Mouse (Mus musculus): Measurements from ENCODE around the gene Gulp1. TPM values are rescaled to one million over a fixed set of nuclear protein-coding genes. Genes with fewer than 3 reads are reported as not detected.

Gene Gulp1
- total and polyA plus RNA-seq, 3 experiments = not detected

GRCm38 (mm10) chr1:44678974-44679373, 127.7 kb downstream of the Gulp1 start:
- Histone ChIP-seq H3K36me3 (replicated peaks in 1 of 2; ENCODE audit: control insufficient read depth in 1 of 2, insufficient read depth in 1 of 2, low read length in 1 of 2) (no peaks in the 10 kb centered on the region), H3K27me3 (replicated peaks) (no peaks in the 10 kb centered on the region), H3K4me2 (ENCODE audit: insufficient read depth, low read depth, poor library complexity, severe bottlenecking) (no peak overlapping the region), H3K9ac (ENCODE audit: insufficient read depth, low read depth) (no peak overlapping the region), H3K27ac (ENCODE audit: insufficient read depth, low read depth) (no peak overlapping the region), H3K9me3 (replicated peaks; ENCODE audit: low read length) (no peaks in the 10 kb centered on the region), H3K79me2 (replicated peaks; ENCODE audit: control insufficient read depth, extremely low read depth, insufficient read depth, poor library complexity, severe bottlenecking) (no peaks in the 10 kb centered on the region), H3K4me3 (replicated peaks in 1 of 3; ENCODE audit: low read depth in 2 of 3, low read length in 2 of 3, poor library complexity in 1 of 3) (no peak overlapping the region), H3K4me1 (ENCODE audit: control insufficient read depth in 1 of 2, insufficient read depth in 2 of 2) (no peaks in the 10 kb centered on the region)
- DNase-seq (ENCODE audit: extremely low read depth) = no peak
- dilution Hi-C loops (cut with MboI; ENCODE audit: extremely low pct_ligation_motif_present, extremely low pct_unique_long_range_greater_than_20kb, low sequenced_read_pairs) (no loop called here), in situ Hi-C loops (cut with MboI; ENCODE audit: low pct_ligation_motif_present, low pct_unique_long_range_greater_than_20kb, low sequenced_read_pairs) (no loop called here)
- TF ChIP-seq CTCF (conservative IDR thresholded peaks at IDR 0.05 in 1 of 2, IDR thresholded peaks at IDR 0.05 in 1 of 2; ENCODE audit: low read depth in 2 of 2, low read length in 2 of 2) (no peak), USF2 (conservative IDR thresholded peaks at IDR 0.05; ENCODE audit: low read depth, low read length) (no peak), BHLHE40 (IDR thresholded peaks at IDR 0.05; ENCODE audit: low read depth, low read length) (no peak), IRF4 (IDR thresholded peaks at IDR 0.05; ENCODE audit: low read depth, low read length) (no peak), KAT2A (IDR thresholded peaks at IDR 0.05; ENCODE audit: insufficient replicate concordance, low read length) (no peak), MAX (IDR thresholded peaks at IDR 0.05; ENCODE audit: low read length) (no peak), MXI1 (IDR thresholded peaks at IDR 0.05; ENCODE audit: low read depth, low read length) (no peak), CHD2 (IDR thresholded peaks at IDR 0.05; ENCODE audit: low read length) (no peak), MAFK (IDR thresholded peaks at IDR 0.05; ENCODE audit: insufficient replicate concordance, low read length) (no peak), NRF1 (IDR thresholded peaks at IDR 0.05; ENCODE audit: low read depth, low read length) (no peak), ZKSCAN1 (IDR thresholded peaks at IDR 0.05; ENCODE audit: borderline replicate concordance, low read depth, low read length) (no peak), HCFC1 (IDR thresholded peaks at IDR 0.05; ENCODE audit: low read depth, low read length) (no peak)

GRCm38 (mm10) chr1:44679415-44679814, 128.1 kb downstream of the Gulp1 start:
- Histone ChIP-seq H3K9ac (ENCODE audit: insufficient read depth, low read depth) (no peak overlapping the region), H3K27ac (ENCODE audit: insufficient read depth, low read depth) (no peak overlapping the region), H3K9me3 (replicated peaks; ENCODE audit: low read length) (no peaks in the 10 kb centered on the region), H3K79me2 (replicated peaks; ENCODE audit: control insufficient read depth, extremely low read depth, insufficient read depth, poor library complexity, severe bottlenecking) (no peaks in the 10 kb centered on the region), H3K4me3 (replicated peaks in 1 of 3; ENCODE audit: low read depth in 2 of 3, low read length in 2 of 3, poor library complexity in 1 of 3) (no peak overlapping the region), H3K27me3 (replicated peaks) (no peaks in the 10 kb centered on the region), H3K4me2 (ENCODE audit: insufficient read depth, low read depth, poor library complexity, severe bottlenecking) (no peak overlapping the region), H3K36me3 (replicated peaks in 1 of 2; ENCODE audit: control insufficient read depth in 1 of 2, insufficient read depth in 1 of 2, low read length in 1 of 2) (no peaks in the 10 kb centered on the region), H3K4me1 (ENCODE audit: control insufficient read depth in 1 of 2, insufficient read depth in 2 of 2) (no peaks in the 10 kb centered on the region)
- TF ChIP-seq MYC (IDR thresholded peaks at IDR 0.05; ENCODE audit: low read depth, low read length) (no peak), USF1 (IDR thresholded peaks at IDR 0.05; ENCODE audit: low read depth, low read length) (no peak), MEF2A (IDR thresholded peaks at IDR 0.05; ENCODE audit: borderline replicate concordance, low read depth, low read length) (no peak), ELF1 (IDR thresholded peaks at IDR 0.05; ENCODE audit: low read depth, low read length) (no peak), GABPA (IDR thresholded peaks at IDR 0.05; ENCODE audit: insufficient replicate concordance, low read depth, low read length) (no peak), ZMIZ1 (IDR thresholded peaks at IDR 0.05; ENCODE audit: low read depth, low read length) (no peak), BHLHE40 (IDR thresholded peaks at IDR 0.05; ENCODE audit: low read depth, low read length) (no peak), KAT2A (IDR thresholded peaks at IDR 0.05; ENCODE audit: insufficient replicate concordance, low read length) (no peak), MAX (IDR thresholded peaks at IDR 0.05; ENCODE audit: low read length) (no peak), UBTF (IDR thresholded peaks at IDR 0.05; ENCODE audit: low read depth, low read length) (no peak), NELFE (IDR thresholded peaks at IDR 0.05; ENCODE audit: low read depth, low read length) (no peak), TBP (conservative IDR thresholded peaks at IDR 0.05; ENCODE audit: low read depth, low read length) (no peak), POLR2A (IDR thresholded peaks at IDR 0.05; ENCODE audit: low read depth, low read length) (no peak), PAX5 (IDR thresholded peaks at IDR 0.05; ENCODE audit: low read length) (no peak)
- in situ Hi-C loops (cut with MboI; ENCODE audit: low pct_ligation_motif_present, low pct_unique_long_range_greater_than_20kb, low sequenced_read_pairs) (no loop called here), dilution Hi-C loops (cut with MboI; ENCODE audit: extremely low pct_ligation_motif_present, extremely low pct_unique_long_range_greater_than_20kb, low sequenced_read_pairs) (no loop called here)
- no peak for DNase-seq (ENCODE audit: extremely low read depth)

Measured in CH12.LX (cell line).